Mouse (Mus musculus) heart, adult 2 months (tissue): ENCODE measurements around the gene Pdzd2. TPM values are rescaled to one million over a fixed set of nuclear protein-coding genes. Genes with fewer than 3 reads are reported as not detected.
A peak's percentile ranks its signal among the peaks of the same experiment; 100 is the strongest.

Experiments
- DNase-seq, 2 experiments: peaks; one replicate each; pipeline ENCODE4 v3.0.0; 2021
- H3K27ac ChIP-seq: fragments of 200-600 bp; 2 replicates; pipeline ENCODE4 v1.8.1; 2022
- H3K27me3 ChIP-seq: fragments of 200-500 bp; 2 replicates; pipeline ENCODE4 v1.6.1; 2012; ENCODE audit warnings: mild to moderate bottlenecking, low read length, inconsistent platforms, mixed read lengths; ENCODE audit not compliant: control insufficient read depth, insufficient read depth
- H3K36me3 ChIP-seq: fragments of 200-500 bp; 2 replicates; pipeline ENCODE4 v1.6.1; 2012; ENCODE audit warnings: low read length, inconsistent platforms; ENCODE audit not compliant: control insufficient read depth, insufficient read depth
- H3K4me1 ChIP-seq: fragments of 200-500 bp; 2 replicates; pipeline ENCODE4 v1.6.1; 2011; ENCODE audit warnings: low read length; ENCODE audit not compliant: control insufficient read depth, insufficient read depth
- H3K4me3 ChIP-seq: fragments of 200-600 bp; 2 replicates; pipeline ENCODE4 v1.8.1; 2022
- H3K79me2 ChIP-seq: fragments of 200-500 bp; replicated peaks from 2 replicates; pipeline ENCODE4 v1.6.1; 2012; ENCODE audit warnings: mild to moderate bottlenecking, inconsistent platforms, low read length, moderate library complexity, mixed read lengths; ENCODE audit not compliant: control insufficient read depth, insufficient read depth
- H3K9ac ChIP-seq: fragments of 200-500 bp; 2 replicates; pipeline ENCODE4 v1.6.1; 2012; ENCODE audit warnings: low read depth, mild to moderate bottlenecking, control low read depth, inconsistent platforms, low read length, mixed read lengths
- CTCF ChIP-seq: fragments of 200-600 bp; IDR thresholded peaks from 2 replicates; pipeline ENCODE4 v1.8.1; 2022; ENCODE audit warnings: antibody characterized with exemption, mild to moderate bottlenecking, moderate library complexity
- EP300 ChIP-seq: fragments of 200-500 bp; IDR thresholded peaks from 2 replicates; pipeline ENCODE4 v1.6.1; 2011; ENCODE audit warnings: low read depth, low read length, control low read depth; ENCODE audit not compliant: insufficient read depth
- POLR2A ChIP-seq: fragments of 200-500 bp; IDR thresholded peaks from 2 replicates; pipeline ENCODE4 v1.6.1; 2011; ENCODE audit warnings: mild to moderate bottlenecking, low read depth, low read length, control low read depth; ENCODE audit not compliant: insufficient read depth
- WGBS: fragments of 180-500 bp; shearing (Covaris S2); methylation state at CpG from one replicate; pipeline ENCODE4 v1.1.7; 2018; 5-methylcytosine and 5-hydroxymethylcytosine counted together
- intact Hi-C: fragments of 180-260 bp; cut with DNase I; formaldehyde crosslinking; loops from one replicate; pipeline ENCODE4 v1.15.1; 2025
- polyA plus RNA-seq: library from polyadenylated mRNA; depleted of rRNA; stranded (reverse); fragments of >200 nt; gene quantifications from 2 replicates; pipeline ENCODE4 v1.2.3, GENCODE M21; 2012
- total RNA-seq, 2 experiments: library from RNA; stranded (reverse); gene quantifications; 2 replicates each; pipeline ENCODE4 v1.2.3; 2021

Gene Pdzd2
- total and polyA plus RNA-seq, 3 experiments: 15.0 to 83.9 (median 78.9) TPM

GRCm38 (mm10) chr15:12472646-12473045 lies 267.1 kb downstream of the Pdzd2 start:
- H3K4me3 ChIP-seq: no peak overlapping the region
- H3K27me3 ChIP-seq: no peaks in the 10 kb centered on the region
- no peak overlapping the region for H3K9ac ChIP-seq
- H3K36me3 ChIP-seq: peaks cover 6% of the 10 kb centered on the region
- H3K27ac ChIP-seq: no peak overlapping the region
- H3K79me2 ChIP-seq: peaks cover 5% of the 10 kb centered on the region
- 91% methylated on average over 4 of the region's 4 CpGs for WGBS
- no peak for DNase-seq
- peaks cover 12% of the 10 kb centered on the region for H3K4me1 ChIP-seq
- no peak for TF ChIP-seq POLR2A
- no peak for TF ChIP-seq CTCF
- TF ChIP-seq EP300: no peak
- intact Hi-C loops: loop anchor here (5.0 kb wide), 1 partner anchor 55 kb away; no protein-coding TSS in a partner anchor

GRCm38 (mm10) chr15:12470900-12471838 lies 268.6 kb downstream of the Pdzd2 start:
- no peak for TF ChIP-seq POLR2A
- TF ChIP-seq EP300: no peak
- TF ChIP-seq CTCF: no peak
- H3K27ac ChIP-seq: no peak overlapping the region
- 86% methylated on average over 15 of the region's 15 CpGs for WGBS

DNA sequence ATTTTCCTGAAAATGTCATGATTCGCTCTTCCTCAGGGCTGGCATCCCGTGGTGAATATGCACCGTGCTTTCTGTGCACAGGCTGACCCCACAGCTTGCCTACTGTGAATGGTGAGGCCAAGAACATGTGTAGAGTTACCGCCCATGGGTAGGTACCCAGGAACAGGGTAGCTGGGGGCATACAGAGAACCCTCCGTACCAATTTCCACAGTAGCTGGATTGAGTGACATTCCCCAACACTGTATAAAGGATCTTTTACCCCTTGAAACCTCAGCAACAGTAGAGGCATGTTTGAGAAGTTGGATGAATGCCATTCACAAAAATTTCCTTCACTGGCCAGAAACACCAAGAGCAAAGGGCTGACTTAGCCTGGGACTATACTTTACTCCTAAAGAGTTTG lies 271.1 kb downstream of the Pdzd2 start:
- no peak for DNase-seq
- 89% methylated on average over 5 of the region's 5 CpGs for WGBS
- H3K79me2 ChIP-seq: peaks cover 5% of the 10 kb centered on the region
- H3K9ac ChIP-seq: no peak overlapping the region
- H3K27ac ChIP-seq: no peak overlapping the region
- H3K36me3 ChIP-seq: peaks cover 7% of the 10 kb centered on the region
- no peak for TF ChIP-seq EP300
- no peak for TF ChIP-seq CTCF
- TF ChIP-seq POLR2A: no peak
- H3K27me3 ChIP-seq: no peaks in the 10 kb centered on the region
- H3K4me1 ChIP-seq: peaks cover 15% of the 10 kb centered on the region
- intact Hi-C loops: no loop called here
- H3K4me3 ChIP-seq: no peak overlapping the region

More at GRCm38 (mm10) chr15:12470900-12471838, 268.6 kb downstream of the Pdzd2 start:
- Histone ChIP-seq H3K4me1 (peaks cover 15% of the 10 kb centered on the region), H3K4me3 (no peak overlapping the region), H3K9ac (no peak overlapping the region), H3K27me3 (no peaks in the 10 kb centered on the region), H3K79me2 (peaks cover 5% of the 10 kb centered on the region), H3K36me3 (peaks cover 8% of the 10 kb centered on the region)
- no peak for DNase-seq
- intact Hi-C loops: loop anchor here (5.0 kb wide), 1 partner anchor 54 kb away; no protein-coding TSS in a partner anchor

- Histone ChIP-seq H3K4me1 (peaks cover 12% of the 10 kb centered on the region), H3K79me2 (peaks cover 2% of the 10 kb centered on the region), H3K36me3 (peaks cover 6% of the 10 kb centered on the region), H3K27ac (peak overlapping the region; percentile 17; the same call in 1 of the 2 replicates), H3K4me3 (no peak overlapping the region), H3K9ac (no peak overlapping the region), H3K27me3 (no peaks in the 10 kb centered on the region)
- intact Hi-C loops: no loop called here
- no peak for DNase-seq
- TF ChIP-seq POLR2A (no peak), EP300 (no peak), CTCF (no peak)
- WGBS: 58% methylated on average over 8 of the region's 8 CpGs
Measured at GRCm38 (mm10) chr15:12465748-12466147, 274.0 kb downstream of the Pdzd2 start.

DNA sequence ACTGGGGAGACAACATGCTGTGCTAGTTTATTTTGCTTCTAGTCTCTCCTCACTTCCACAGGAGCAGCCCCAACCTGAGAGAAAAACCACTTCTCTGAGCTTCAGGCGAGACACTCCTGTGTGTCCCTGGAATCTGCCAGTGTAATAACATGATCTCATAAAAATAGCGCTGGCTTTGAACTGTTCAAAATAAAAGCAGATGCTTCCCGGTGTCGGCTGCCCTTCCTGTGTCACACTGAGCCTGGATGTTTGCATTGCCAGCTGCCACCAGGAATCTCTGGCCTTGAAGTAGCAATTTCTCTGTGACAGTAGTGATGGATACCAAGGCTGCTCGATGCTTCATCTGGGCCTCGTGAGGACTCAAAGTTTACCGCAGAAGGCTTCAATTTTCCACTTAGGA lies 282.9 kb downstream of the Pdzd2 start:
- no peak overlapping the region for H3K9ac ChIP-seq
- WGBS: 19% methylated on average over 7 of the region's 7 CpGs
- no peak overlapping the region for H3K4me3 ChIP-seq
- H3K36me3 ChIP-seq: peaks cover 13% of the 10 kb centered on the region
- intact Hi-C loops: no loop called here
- H3K27ac ChIP-seq: no peak overlapping the region
- H3K79me2 ChIP-seq: no peaks in the 10 kb centered on the region; the same call in 1 of the 2 replicates
- TF ChIP-seq POLR2A (no peak), EP300 (0 out of 2 replicates have a peak, but pooled peaks have one; percentile 27)
- peaks cover 16% of the 10 kb centered on the region for H3K4me1 ChIP-seq
- H3K27me3 ChIP-seq: no peaks in the 10 kb centered on the region
- no peak for DNase-seq

DNA sequence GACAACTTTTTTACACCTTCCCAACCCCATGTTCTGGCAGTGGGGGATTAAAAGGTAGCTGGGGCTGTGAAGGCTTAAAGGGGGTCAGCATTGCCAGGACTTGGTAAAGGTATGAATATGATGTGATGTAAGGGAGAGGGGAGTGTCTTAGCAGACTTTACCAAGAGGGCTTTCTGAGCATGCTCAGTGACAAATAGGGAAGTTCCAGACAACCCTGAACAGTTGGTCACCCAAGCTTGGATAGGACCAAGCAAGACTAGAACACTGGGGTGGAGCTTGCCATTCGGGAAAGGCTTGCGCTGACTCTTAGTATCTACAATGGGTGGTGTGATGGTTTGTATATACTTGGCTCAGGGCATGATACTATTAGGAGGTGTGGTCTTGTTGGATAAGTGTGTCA lies 286.4 kb downstream of the Pdzd2 start:
- TF ChIP-seq EP300 (no peak), POLR2A (no peak), CTCF (no peak)
- 96% methylated on average over 2 of the region's 2 CpGs for WGBS

More for the DNA sequence above, 286.4 kb downstream of the Pdzd2 start:
- no peak overlapping the region for H3K27ac ChIP-seq
- H3K4me3 ChIP-seq: no peak overlapping the region
- DNase-seq: no peak
- H3K9ac ChIP-seq: no peak overlapping the region
- H3K27me3 ChIP-seq: no peaks in the 10 kb centered on the region
- no peaks in the 10 kb centered on the region; the same call in none of the 2 replicates for H3K79me2 ChIP-seq
- H3K4me1 ChIP-seq: peaks cover 24% of the 10 kb centered on the region
- H3K36me3 ChIP-seq: peaks cover 24% of the 10 kb centered on the region
- intact Hi-C loops: no loop called here
